Mouse (Mus musculus) kidney, adult 18-20 months (tissue): ENCODE measurements around the gene Pkd2l1.
A peak's percentile ranks its signal among the peaks of the same experiment; 100 is the strongest.

ENCODE experiments used
- DNase-seq: peaks from one replicate; pipeline ENCODE4 v3.0.0; 2021

Gene Pkd2l1

GRCm38 (mm10) chr19:44192342-44192741, at the start of gene Pkd2l1:
TSS of gene Pkd2l1 (minus strand) at chr19:44192442.
- no peak for DNase-seq

- DNase-seq, result no peak
Measured at GRCm38 (mm10) chr19:44238906-44239305, 46.7 kb upstream of the Pkd2l1 start.

DNA sequence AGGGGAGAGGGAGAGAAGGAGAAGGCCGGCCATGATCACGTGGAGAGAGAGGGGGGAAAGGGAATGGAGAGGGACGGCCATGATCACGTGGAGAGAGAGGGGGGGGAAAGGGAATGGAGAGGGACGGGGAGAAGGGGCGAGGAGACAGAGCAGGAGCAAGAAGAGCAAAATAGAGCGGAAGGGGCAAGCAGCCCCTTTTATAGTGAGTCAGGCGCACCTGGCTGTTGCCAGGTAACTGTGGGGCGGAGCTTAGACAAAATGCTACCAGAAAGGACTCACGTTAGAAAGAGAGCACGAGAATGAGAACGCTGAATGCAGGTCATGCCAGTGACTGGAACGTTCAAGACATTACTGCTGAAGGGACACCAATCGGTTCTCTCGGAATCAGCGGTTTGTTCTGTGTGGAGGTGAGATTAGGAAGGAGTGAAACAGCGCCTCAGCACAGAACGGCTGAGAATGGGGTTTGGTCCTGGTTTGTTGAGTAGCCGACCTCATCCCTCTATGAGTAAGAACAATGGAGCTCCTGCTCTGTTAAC, 45.3 kb upstream of the Pkd2l1 start:
- no peak for DNase-seq

DNA sequence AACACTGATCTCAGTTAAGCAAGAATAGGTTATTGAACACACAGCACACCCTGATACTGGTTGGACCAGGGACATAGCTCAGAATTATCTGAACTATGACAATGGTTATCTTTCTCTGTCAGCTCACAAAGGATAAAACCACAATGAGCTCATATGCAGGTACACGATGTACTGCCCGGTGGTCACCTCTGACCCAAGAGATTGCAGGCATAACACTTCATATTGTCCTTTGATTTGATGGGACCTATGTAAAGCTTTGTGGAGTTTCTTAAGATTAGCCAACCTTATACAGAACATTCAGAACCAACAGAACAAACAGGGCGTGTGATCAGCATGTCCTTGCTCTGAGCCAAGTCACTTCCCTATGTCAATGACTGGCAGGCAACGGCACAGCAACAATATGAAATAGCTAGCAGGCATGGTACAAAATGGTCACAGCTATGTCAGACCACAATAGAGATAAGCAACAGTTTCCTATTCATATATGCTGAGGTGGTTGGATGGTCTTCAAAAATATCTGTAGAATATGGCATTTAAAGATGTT, 39.4 kb upstream of the Pkd2l1 start:
- DNase-seq, result no peak

- no peak for DNase-seq
Measured at GRCm38 (mm10) chr19:44230212-44230611, 38.0 kb upstream of the Pkd2l1 start.

DNA sequence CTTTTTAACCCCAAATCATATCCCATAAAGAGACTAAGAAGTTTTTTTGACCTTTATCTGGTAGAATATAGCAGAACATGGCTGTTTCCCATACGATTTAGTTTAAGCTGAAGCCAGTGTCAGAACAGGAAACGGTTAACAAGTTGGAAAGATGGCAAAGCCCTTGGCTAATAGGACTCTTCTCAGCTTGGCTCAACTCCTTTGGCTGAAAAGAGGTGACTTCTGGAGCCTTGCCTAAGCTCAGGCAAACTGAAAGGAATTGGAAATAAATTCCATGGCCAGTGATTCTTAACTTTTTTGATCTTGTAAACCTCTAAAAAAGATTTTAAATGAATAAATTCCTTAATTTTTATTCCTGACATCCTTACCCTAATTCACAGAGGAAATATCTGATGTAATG, 37.5 kb upstream of the Pkd2l1 start:
- DNase-seq, result no peak

- no peak for DNase-seq
Measured at GRCm38 (mm10) chr19:44225728-44226127, 33.5 kb upstream of the Pkd2l1 start.

GRCm38 (mm10) chr19:44217958-44218525, 25.8 kb upstream of the Pkd2l1 start:
- no peak for DNase-seq

- DNase-seq, result no peak
Measured at GRCm38 (mm10) chr19:44215255-44215654, 23.0 kb upstream of the Pkd2l1 start.

DNA sequence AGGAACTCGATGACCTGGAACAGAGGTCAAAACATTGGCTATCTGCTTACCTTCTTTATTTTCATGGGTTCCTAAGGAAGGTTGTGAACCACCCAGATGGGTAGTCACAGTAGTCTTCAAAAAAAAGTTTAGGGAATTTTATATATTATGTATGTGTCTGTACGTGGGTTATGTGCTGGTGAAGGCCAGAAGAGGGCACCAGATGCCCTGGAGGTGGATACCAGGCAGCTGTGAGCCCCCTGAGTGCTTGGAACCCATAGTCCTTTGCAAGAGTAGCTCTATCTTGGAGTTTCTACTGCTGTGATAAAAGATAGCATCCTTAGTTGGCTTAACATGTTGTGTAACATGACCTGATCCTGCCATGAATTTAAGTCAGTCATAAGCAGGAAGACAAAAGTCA, 14.8 kb upstream of the Pkd2l1 start:
- no peak for DNase-seq

GRCm38 (mm10) chr19:44203015-44203564, 10.8 kb upstream of the Pkd2l1 start, which contains the start of gene Scd3:
TSS of gene Scd3 (plus strand) at chr19:44203269.
- no peak for DNase-seq

- DNase-seq, result no peak
Measured at GRCm38 (mm10) chr19:44198964-44199363, 6.7 kb upstream of the Pkd2l1 start.

DNA sequence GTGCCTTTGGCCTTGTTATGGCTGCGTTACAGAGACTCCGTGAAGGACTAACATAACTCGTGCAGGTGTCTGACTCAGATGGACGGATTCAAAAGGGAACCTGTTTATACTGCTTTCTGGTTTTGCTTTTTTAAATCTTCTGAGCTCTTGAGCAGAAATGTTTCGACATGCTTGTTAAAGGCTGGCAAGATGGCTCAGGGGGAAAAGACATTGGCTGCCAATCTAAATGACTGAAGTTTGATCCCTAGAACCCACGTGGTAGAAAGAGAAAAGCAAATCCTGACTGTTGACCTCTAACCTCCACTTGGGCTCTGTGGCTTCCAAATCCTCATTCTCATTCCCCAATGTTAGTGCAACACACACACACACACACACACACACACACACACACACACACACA, 6.3 kb upstream of the Pkd2l1 start:
- DNase-seq, result no peak

DNA sequence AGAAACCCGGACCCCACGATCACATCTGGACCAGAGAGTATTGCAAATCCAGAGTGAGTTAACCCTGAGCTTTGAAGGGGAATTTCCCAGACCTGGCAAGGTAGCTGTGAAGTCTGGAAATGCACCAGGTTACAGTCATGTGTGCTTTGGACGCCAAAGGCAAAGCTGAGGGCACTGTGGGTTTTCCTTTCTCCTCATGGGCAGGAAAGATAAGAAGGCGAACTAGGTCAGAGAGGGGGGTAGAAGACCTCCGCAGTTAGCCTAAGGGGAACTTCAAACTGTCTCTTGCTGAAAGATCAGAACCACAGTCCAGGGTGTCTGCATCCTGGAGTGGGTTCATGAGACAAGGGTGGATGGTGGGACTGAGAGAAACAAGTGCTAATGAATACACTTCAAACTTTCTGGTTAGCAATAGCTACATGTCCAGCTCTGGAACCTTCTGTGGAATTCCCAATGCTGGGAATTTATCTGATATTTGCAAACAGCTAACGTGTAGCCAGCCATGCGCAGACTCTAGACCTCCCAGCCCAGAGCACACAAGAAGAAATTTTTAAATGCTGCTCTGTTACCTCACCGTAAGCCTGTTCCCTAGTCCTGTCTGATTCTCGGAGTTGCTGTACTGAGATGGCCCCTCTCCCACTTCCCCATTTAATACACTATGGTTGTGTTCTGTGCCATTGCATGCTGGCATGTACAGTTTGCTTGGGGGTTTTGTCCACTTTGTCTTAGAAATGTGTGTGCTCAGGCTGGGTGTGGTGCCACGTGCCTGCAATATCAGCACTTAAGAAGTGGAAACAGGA, 5.0 kb upstream of the Pkd2l1 start:
- no peak for DNase-seq

- DNase-seq, result peak; percentile 61
Measured at GRCm38 (mm10) chr19:44195138-44195537, 2.9 kb upstream of the Pkd2l1 start.

DNA sequence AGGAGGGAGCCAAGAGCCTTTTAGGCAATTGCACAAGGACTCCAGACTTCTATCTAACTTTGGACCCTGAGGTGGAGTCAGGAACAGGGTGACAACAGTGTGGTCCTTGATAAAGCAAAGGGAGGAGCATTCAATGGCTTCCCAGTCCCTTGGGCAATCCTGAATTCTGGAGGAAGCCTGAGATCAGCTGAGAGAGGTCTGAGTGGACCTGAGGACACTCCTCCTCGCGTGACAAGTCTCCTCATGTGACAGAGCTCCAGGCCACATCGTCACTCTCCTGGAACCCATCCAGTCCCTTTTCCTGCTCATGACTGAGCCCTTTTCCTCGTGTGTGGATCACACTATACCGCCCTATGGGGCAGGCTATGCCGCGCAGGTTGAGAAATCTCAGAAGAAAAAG, 1.7 kb upstream of the Pkd2l1 start:
- no peak for DNase-seq

GRCm38 (mm10) chr19:44189056-44189455, 3.2 kb downstream of the Pkd2l1 start:
- DNase-seq, result no peak

- DNase-seq, result no peak
Measured at GRCm38 (mm10) chr19:44183968-44184367, 8.3 kb downstream of the Pkd2l1 start.

GRCm38 (mm10) chr19:44180502-44180901, 11.7 kb downstream of the Pkd2l1 start:
- no peak for DNase-seq

DNA sequence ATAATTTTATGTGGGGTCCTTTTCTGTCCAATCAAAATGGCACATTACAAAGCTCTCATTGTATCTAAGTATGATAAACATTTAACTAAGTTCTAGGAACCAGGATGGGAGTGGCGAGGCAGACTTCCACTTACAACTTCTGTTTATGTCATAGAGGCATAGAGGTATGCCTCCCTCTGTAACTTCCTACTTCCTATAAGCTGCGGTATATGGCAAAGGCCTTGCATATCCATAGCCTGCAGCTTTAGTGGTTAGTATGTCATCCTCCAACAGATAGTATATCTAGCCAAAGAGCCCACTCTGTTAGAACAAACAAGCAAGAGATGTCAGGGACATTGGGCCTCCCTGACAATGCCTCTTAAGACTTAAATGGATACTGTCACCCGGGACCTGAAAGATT, 15.5 kb downstream of the Pkd2l1 start:
- no peak for DNase-seq

DNA sequence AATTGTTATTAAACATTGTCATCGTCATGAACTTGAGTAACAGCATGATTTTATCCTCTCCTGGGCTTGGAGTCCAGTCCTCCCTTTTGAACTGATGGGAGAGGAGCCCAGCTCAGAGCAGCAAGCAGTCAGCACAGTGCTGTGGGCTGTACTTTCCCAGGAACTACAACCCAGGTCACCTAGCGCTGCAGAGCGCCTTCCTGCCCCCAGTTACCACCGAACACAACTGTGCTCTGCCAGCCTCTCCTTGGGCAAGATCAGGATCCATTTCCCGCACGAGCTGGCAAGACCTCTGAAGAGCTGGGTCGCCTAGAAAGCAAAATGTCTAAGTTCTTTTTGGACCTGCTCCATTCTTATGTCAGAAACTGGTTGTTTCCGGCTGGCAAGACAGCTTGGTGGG, 17.4 kb downstream of the Pkd2l1 start:
- no peak for DNase-seq

DNA sequence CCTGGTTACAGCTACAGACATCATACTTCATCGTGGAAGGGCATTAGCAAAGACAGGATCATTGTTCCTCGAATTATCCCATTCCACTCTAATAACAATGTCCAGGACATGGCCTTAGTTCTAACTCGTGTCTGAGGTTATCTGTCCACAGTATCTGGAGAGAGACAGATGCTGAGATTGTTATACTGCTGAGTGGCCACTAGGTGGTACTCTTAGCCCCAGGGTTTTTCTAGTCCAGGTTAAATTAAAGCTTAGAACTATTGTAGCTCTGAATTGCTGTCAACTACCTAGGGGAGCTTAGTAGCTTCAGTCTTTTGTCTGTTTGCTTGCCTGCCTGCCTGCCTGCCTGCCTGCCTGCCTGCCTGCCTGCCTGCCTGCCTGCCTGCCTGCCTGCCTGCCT, 30.7 kb downstream of the Pkd2l1 start:
- no peak for DNase-seq

GRCm38 (mm10) chr19:44159386-44159785, 32.9 kb downstream of the Pkd2l1 start:
- DNase-seq, result no peak

DNA sequence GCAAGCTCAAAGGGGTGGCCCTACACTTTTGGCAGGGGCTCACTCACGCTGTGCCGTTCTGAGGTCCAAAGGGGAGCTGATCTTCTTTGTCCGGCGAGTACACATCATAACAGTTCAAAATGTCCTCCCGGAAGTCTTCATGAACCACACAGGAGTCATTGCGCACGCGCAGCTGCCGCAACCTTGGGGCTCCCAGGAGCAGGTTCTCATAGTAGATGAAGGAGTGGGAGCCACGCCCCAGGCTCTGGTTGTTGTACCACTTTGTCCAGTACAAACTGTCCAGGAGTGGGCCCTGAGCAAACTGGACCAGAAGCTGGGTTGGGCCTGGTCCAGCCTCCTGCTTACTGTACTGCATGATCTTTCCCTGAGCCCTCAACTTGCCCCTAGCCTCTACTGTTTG, 35.2 kb downstream of the Pkd2l1 start:
- DNase-seq, result no peak
